Mouse (Mus musculus): ENCODE data around the gene Tnfsf13.

- no peak for TF ChIP-seq ZC3H11A (IDR thresholded peaks at IDR 0.05; ENCODE audit: borderline replicate concordance, low read depth, low read length)
- no peak for TF ChIP-seq HCFC1 (IDR thresholded peaks at IDR 0.05; ENCODE audit: borderline replicate concordance, insufficient read depth, low read length)
- TF ChIP-seq CHD2 (IDR thresholded peaks at IDR 0.05; ENCODE audit: low read depth, low read length): no peak
These were observed 52.3 kb downstream of the Tnfsf13 start for GRCm38 (mm10) chr11:69633128-69633866.
